Mouse (Mus musculus) olfactory bulb, adult 2 months (tissue): Measurements from ENCODE around the gene Bdkrb1.

ENCODE experiments used
- CTCF ChIP-seq: fragments of 200-500 bp; IDR thresholded peaks from 2 replicates; pipeline ENCODE4 v1.5.1; 2012; ENCODE audit warnings: low read depth, mild to moderate bottlenecking, low read length, moderate library complexity; ENCODE audit not compliant: insufficient read depth
- POLR2A ChIP-seq: fragments of 200-500 bp; IDR thresholded peaks from 2 replicates; pipeline ENCODE4 v1.6.1; 2012; ENCODE audit warnings: mild to moderate bottlenecking, low read depth, low read length, moderate library complexity; ENCODE audit not compliant: insufficient read depth

DNA sequence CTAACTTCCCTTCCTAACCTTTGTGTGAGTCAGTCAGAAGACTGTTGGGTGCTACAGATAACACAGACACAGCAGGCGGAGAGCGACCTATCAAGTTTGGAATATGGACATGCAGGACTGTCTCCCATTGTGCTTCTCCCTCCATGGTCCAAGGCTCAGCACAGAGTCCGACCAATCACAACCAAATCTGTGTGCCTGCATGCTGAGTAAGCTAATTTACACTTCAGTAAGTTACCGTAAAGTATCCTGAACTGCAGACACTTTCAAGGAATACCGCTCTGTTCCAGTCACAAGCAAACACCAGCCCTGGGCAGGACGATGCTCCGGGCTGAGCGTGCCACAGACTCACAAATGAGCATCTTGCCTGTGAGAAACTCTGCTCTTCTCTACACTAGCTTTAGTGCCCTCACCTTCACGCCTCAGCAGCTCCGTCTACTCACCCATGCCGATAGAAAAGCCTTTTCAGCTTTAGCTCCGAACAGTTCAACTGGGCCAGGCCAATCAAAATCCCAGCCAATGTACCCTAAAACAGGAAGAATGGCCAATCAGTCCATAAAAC, 20.2 kb downstream of the Bdkrb1 start:
- TF ChIP-seq CTCF (no peak), POLR2A (no peak)
